Mouse (Mus musculus) erythroblast, embryonic 14.5 days (primary cell): ENCODE data around the gene Baz2b.

Experiments used
- GATA1 ChIP-seq: IDR thresholded peaks from 2 replicates; pipeline ENCODE4 v1.6.1; 2012; ENCODE audit warnings: low read length, inconsistent platforms, mixed read lengths
- TAL1 ChIP-seq: IDR thresholded peaks from 3 replicates; pipeline ENCODE4 v1.6.1; 2012; ENCODE audit warnings: low read length, inconsistent platforms, mixed read lengths

DNA sequence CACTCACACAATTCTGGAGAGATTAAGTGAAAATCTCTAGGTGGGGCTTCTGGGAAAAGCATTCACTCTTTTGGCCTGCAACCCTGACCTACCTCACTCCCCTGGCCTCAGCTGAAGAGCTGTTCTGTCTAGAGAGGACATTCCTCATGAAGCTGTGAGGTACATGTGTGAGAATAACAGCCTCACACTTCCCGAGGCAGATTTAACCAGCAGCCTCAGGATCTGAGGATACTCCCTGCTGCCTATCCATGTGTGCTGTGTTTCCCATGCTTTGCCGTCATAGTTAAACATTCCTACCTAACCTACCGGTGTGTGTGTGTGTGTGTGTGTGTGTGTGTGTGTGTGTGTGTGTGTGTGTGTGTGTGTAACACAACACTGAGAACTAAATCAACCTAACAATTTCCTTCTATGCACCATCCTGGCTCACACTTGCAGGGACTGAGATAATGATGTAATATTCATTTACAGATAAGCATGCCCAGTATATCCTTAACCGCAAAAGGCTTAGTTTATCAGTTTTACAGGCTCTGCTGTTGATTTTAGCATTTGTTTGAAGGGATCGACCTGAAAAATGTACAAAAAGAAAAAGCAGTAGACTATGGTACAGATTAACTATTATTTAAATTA lies 206.5 kb downstream of the Baz2b start:
- no peak for TF ChIP-seq GATA1
- no peak for TF ChIP-seq TAL1
